Mouse (Mus musculus) lung, embryonic 14.5 days (tissue): Measurements from ENCODE around the gene Ctps. TPM values are rescaled to one million over a fixed set of nuclear protein-coding genes. Genes with fewer than 3 reads are reported as not detected.
"Not testable (repeated sequence)": the region's sequence is repeated elsewhere in the genome, so short reads cannot be mapped to it uniquely, and the experiment has no call there.

ENCODE experiments used
- ATAC-seq: fragments of 200-750 bp; cut with Nextera tagmentation; 2 replicates; pipeline ENCODE4 v1.8.0; 2017; ENCODE audit warnings: mild to moderate bottlenecking, moderate TSS enrichment, moderate library complexity; ENCODE audit not compliant: insufficient read depth
- DNase-seq: peaks from one replicate; pipeline ENCODE4 v3.0.0-alpha.2; 2015
- H3K27ac ChIP-seq: fragments of 300-500 bp; sonication (generic); 2 replicates; pipeline ENCODE4 v1.5.1; 2014; ENCODE audit warnings: low read depth, mild to moderate bottlenecking, moderate library complexity
- H3K27me3 ChIP-seq: fragments of 300-500 bp; sonication (generic); 2 replicates; pipeline ENCODE4 v1.6.1; 2014; ENCODE audit warnings: low read length, control low read depth; ENCODE audit not compliant: insufficient read depth
- H3K36me3 ChIP-seq: fragments of 300-500 bp; sonication (generic); 2 replicates; pipeline ENCODE4 v1.6.1; 2014; ENCODE audit warnings: control low read depth; ENCODE audit not compliant: insufficient read depth
- H3K4me1 ChIP-seq: fragments of 300-500 bp; sonication (generic); 2 replicates; pipeline ENCODE4 v1.6.1; 2014; ENCODE audit warnings: antibody characterized with exemption, control low read depth; ENCODE audit not compliant: insufficient read depth
- H3K4me2 ChIP-seq: fragments of 300-500 bp; sonication (generic); 2 replicates; pipeline ENCODE4 v1.6.1; 2014; ENCODE audit warnings: mild to moderate bottlenecking
- H3K4me3 ChIP-seq: fragments of 300-500 bp; sonication (generic); 2 replicates; pipeline ENCODE4 v1.5.1; 2014; ENCODE audit warnings: low read depth, low read length
- H3K9ac ChIP-seq: fragments of 300-500 bp; sonication (generic); 2 replicates; pipeline ENCODE4 v1.6.1; 2014
- H3K9me3 ChIP-seq: fragments of 300-500 bp; sonication (generic); 2 replicates; pipeline ENCODE4 v1.6.1; 2016; ENCODE audit warnings: low read depth, low read length, control low read depth
- CTCF ChIP-seq: IDR thresholded peaks from 2 replicates; pipeline ENCODE4 v1.5.1; 2016; ENCODE audit warnings: antibody characterized with exemption, low read depth
- WGBS: fragments of 180-500 bp; shearing (Covaris S2); extraction: QIAGEN DNeasy Blood & Tissue Kit; methylation state at CpG from one replicate; pipeline ENCODE4 v1.1.7; 2014; 5-methylcytosine and 5-hydroxymethylcytosine counted together
- polyA plus RNA-seq: library from polyadenylated mRNA; unstranded; fragments of >200 nt; fragmentation: Nextera tagmentation; extraction: Ambion mirVana; gene quantifications from 2 replicates; pipeline ENCODE4 v1.2.1, GENCODE M21; 2014

Gene Ctps
- polyA plus RNA-seq, 1 experiment from 2014 or later, result 114 TPM

DNA sequence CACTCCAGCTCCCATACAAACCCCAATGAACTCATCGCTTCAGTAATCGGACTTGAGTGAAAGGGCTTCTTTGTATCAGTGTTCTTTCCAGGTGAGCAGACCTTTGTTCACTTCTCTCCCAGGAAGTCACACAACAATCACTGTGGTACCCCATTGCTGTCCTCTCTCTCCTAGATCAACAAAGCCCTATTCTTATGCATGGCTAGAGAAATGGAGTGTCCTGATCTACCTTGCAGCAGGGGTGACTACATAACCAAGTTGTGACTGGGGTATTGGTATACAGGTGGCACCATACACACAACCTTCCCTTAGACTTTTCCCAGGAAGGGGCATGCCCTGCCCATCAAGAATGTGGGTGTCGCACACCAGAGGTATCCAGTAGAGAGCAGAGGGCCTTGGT lies 40.9 kb upstream of the Ctps start:
- H3K4me3 ChIP-seq, result no peak overlapping the region
- no peak overlapping the region for H3K9ac ChIP-seq
- no peaks in the 10 kb centered on the region for H3K27me3 ChIP-seq
- no peak overlapping the region for H3K4me2 ChIP-seq
- H3K9me3 ChIP-seq, result no peaks in the 10 kb centered on the region
- no peaks in the 10 kb centered on the region for H3K4me1 ChIP-seq
- 79% methylated on average over 3 of the region's 3 CpGs for WGBS
- no peak for TF ChIP-seq CTCF
- ATAC-seq, result no peak
- no peaks in the 10 kb centered on the region for H3K36me3 ChIP-seq
- H3K27ac ChIP-seq, result no peak overlapping the region
- DNase-seq, result no peak

DNA sequence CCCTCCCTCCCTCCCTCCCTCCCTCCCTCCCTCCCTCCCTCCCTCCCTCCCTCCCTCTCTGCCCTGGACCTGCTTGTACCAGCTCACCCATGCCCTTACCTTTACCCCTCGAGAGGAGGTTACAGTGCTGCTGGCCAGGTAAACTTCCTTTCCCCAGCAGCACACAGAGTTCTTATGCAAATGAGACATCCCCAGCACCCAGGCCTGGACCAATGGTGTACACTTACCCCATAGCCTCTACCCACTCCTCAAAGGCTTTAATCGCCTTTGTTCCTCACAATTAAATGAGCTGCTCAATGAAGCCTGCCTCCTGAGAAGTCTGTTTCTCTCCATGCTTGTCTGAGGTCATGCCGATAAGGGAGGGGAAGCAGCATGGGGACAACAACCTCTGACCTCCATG lies 36.9 kb upstream of the Ctps start:
- 38% methylated on average over 2 of the region's 3 CpGs for WGBS
- ATAC-seq, result no peak
- H3K36me3 ChIP-seq, result no peaks in the 10 kb centered on the region

GRCm38 (mm10) chr4:120602669-120603068 lies 32.6 kb upstream of the Ctps start:
- DNase-seq (no peak), ATAC-seq (no peak)
- no peak overlapping the region for H3K9ac ChIP-seq
- H3K27ac ChIP-seq, result no peak overlapping the region
- H3K27me3 ChIP-seq, result no peaks in the 10 kb centered on the region
- no peaks in the 10 kb centered on the region for H3K4me1 ChIP-seq
- TF ChIP-seq CTCF, result no peak
- no peaks in the 10 kb centered on the region for H3K9me3 ChIP-seq
- H3K4me3 ChIP-seq, result no peak overlapping the region
- no peak overlapping the region for H3K4me2 ChIP-seq
- no peaks in the 10 kb centered on the region for H3K36me3 ChIP-seq
- WGBS, result 67% methylated on average over 3 of the region's 3 CpGs

More for the DNA sequence above, 36.9 kb upstream of the Ctps start:
- H3K4me1 ChIP-seq, result no peaks in the 10 kb centered on the region
- no peak overlapping the region for H3K9ac ChIP-seq
- DNase-seq, result no peak
- no peak overlapping the region for H3K27ac ChIP-seq
- no peak overlapping the region for H3K4me3 ChIP-seq
- no peaks in the 10 kb centered on the region for H3K27me3 ChIP-seq
- H3K9me3 ChIP-seq, result no peaks in the 10 kb centered on the region
- no peak overlapping the region for H3K4me2 ChIP-seq
- TF ChIP-seq CTCF, result no peak

- Histone ChIP-seq H3K4me1 (no peaks in the 10 kb centered on the region), H3K4me3 (no peak overlapping the region), H3K4me2 (no peak overlapping the region), H3K27ac (no peak overlapping the region), H3K36me3 (no peaks in the 10 kb centered on the region), H3K27me3 (no peaks in the 10 kb centered on the region), H3K9me3 (no peaks in the 10 kb centered on the region), H3K9ac (no peak overlapping the region)
- TF ChIP-seq CTCF, result no peak
- no peak for DNase-seq
- 60% methylated on average over 1 of the region's 1 CpGs for WGBS
- ATAC-seq, result no peak
Measured at GRCm38 (mm10) chr4:120601774-120602173, 31.7 kb upstream of the Ctps start.

DNA sequence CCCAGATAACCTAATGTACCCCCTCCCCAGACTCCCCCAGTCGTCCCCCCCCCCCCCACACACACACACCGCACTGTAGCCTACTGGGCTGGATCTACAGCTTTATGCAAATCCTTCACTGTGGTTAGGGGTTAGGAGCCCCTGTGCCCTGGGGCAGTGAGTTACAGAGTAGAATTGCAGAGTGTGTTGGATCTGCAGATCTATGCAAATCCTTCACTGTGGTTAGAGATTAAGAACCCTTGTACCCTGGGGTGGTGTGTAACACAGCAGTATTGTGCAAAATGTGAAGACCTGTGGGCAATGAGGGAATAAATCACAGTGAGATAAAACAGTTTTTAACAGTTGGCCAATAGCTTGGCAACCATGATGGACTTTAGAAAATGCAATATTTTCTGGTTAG lies 28.8 kb upstream of the Ctps start:
- no peaks in the 10 kb centered on the region for H3K4me1 ChIP-seq
- ATAC-seq (no peak), DNase-seq (no peak)
- no peak overlapping the region for H3K9ac ChIP-seq
- no peak overlapping the region for H3K4me2 ChIP-seq
- no peaks in the 10 kb centered on the region for H3K27me3 ChIP-seq
- no peak overlapping the region for H3K4me3 ChIP-seq
- no peaks in the 10 kb centered on the region for H3K36me3 ChIP-seq
- no peaks in the 10 kb centered on the region for H3K9me3 ChIP-seq
- 38% methylated on average over 2 of the region's 2 CpGs for WGBS
- H3K27ac ChIP-seq, result no peak overlapping the region
- TF ChIP-seq CTCF, result no peak

DNA sequence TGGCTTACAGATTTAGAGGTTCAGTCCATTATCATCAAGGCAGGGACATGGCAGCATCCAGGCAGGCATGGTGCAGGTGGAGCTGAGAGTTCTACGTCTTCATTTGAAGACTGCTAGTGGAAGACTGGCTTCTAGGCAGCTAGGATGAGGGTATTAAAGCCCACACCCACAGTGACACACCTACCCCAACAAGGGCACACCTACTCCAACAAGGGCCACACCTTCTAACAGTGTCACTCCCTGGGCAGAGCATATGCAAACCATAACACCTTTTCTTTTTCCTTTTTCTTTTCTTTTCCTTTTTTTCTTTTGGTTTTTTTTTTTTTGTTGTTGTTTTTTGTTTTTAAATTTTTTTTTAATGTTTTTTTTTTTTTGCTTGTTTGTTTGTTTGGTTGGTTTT lies 26.1 kb upstream of the Ctps start:
- not testable (repeated sequence) for DNase-seq, H3K9me3 ChIP-seq, H3K9ac ChIP-seq, ATAC-seq, H3K36me3 ChIP-seq, H3K27me3 ChIP-seq, H3K27ac ChIP-seq, H3K4me3 ChIP-seq, H3K4me1 ChIP-seq, H3K4me2 ChIP-seq
- WGBS, result 93% methylated on average over 1 of the region's 1 CpGs

DNA sequence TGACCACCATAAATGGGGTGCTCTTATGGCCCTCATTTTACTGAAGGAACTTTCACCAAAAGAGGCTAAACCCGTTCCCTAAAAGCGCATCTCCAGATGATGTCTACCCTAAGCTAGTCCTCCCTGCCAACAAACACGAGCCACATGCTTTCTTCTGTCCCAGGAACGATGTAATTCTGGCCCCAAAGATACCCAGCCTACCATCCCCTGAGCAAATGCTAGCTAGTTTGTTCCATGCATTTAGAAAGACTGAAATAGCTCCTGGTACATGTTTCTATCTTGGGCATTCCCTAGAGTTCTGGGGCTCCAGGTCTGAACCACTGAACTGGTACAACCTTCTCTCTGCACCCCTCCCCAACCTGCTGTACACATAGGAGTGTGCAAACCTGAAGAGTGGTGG lies 20.9 kb upstream of the Ctps start:
- Histone ChIP-seq H3K27ac (no peak overlapping the region), H3K4me1 (no peaks in the 10 kb centered on the region), H3K9me3 (no peaks in the 10 kb centered on the region), H3K9ac (no peak overlapping the region), H3K27me3 (no peaks in the 10 kb centered on the region), H3K4me2 (no peak overlapping the region), H3K36me3 (no peaks in the 10 kb centered on the region), H3K4me3 (no peak overlapping the region)
- no peak for ATAC-seq
- WGBS, result 78% methylated on average over 4 of the region's 4 CpGs
- no peak for DNase-seq
- no peak for TF ChIP-seq CTCF

DNA sequence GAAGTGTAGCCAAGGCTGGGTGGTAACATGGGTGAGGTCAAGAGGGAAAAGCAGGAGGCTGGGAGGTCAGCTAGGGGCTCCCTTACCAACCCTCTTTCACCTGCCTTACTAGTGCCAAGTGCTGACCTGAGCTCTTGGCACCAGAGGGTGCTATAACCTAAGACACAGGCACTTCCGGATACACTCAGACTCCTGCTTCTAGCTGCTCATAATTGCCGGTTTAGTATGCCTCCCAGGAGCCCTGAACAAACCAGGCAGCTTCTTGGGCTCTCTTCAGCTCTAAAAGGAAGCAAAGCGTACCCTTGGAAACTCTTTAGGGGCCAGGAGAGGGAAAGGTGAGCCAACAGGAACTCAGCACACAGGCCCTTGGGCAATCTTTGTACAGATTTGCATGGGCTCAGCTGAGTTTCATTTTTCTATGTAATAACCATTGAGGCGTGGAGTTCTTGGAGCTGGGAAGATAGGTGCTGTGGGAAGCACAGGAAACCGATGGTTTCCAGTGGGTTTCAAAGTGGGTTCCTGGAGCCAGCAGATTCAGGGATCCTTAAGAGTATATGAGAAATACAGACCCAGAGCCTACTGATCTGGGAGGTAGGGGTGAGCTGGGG lies 19.8 kb upstream of the Ctps start:
- DNase-seq (peak; percentile 87), ATAC-seq (peak; percentile 89)
- WGBS, result 30% methylated on average over 5 of the region's 5 CpGs
- H3K27ac ChIP-seq, result no peak overlapping the region
- no peaks in the 10 kb centered on the region for H3K9me3 ChIP-seq
- H3K4me3 ChIP-seq, result no peak overlapping the region
- H3K4me2 ChIP-seq, result no peak overlapping the region
- no peaks in the 10 kb centered on the region for H3K36me3 ChIP-seq
- no peak overlapping the region for H3K9ac ChIP-seq
- H3K27me3 ChIP-seq, result no peaks in the 10 kb centered on the region
- no peaks in the 10 kb centered on the region for H3K4me1 ChIP-seq
- peak; percentile 93 for TF ChIP-seq CTCF
